Mouse (Mus musculus) left cerebral cortex, postnatal 10 days (tissue): ENCODE results near the gene Selenon. TPM values are rescaled to one million over a fixed set of nuclear protein-coding genes. Genes with fewer than 3 reads are reported as not detected.

Source experiments
- DNase-seq, 2 experiments: peaks; one replicate each; pipeline ENCODE4 v3.0.0; 2021 to 2022; ENCODE audit warnings: low spot score in 2 of 2, mixed read lengths in 1 of 2; ENCODE audit errors: extremely low spot score in 1 of 2
- intact Hi-C: fragments of 180-260 bp; cut with DNase I; formaldehyde crosslinking; loops from one replicate; pipeline ENCODE4 v1.15.1; 2025
- total RNA-seq, 2 experiments: library from RNA; stranded (reverse); gene quantifications; 2 replicates each; pipeline ENCODE4 v1.2.3; 2021

The Selenon gene
- total RNA-seq, 2 experiments from 2014 or later: 17.6 to 19.7 TPM

GRCm38 (mm10) chr4:134555956-134556580 is 4.1 kb upstream of the Selenon start:
- intact Hi-C loops: no loop called here
- peak in 1 of 2 experiments; percentile 79 for DNase-seq

- intact Hi-C loops: loop anchor here (5.0 kb wide), 1 partner anchor 149 kb away; the partner anchor contains the start of gene Man1c1
These were observed 1.7 kb upstream of the Selenon start for GRCm38 (mm10) chr4:134553631-134554030.

GRCm38 (mm10) chr4:134549899-134550298 is 2.1 kb downstream of the Selenon start:
- intact Hi-C loops: loop anchor here (5.0 to 10.0 kb wide), 2 partner anchors 152 to 335 kb away; partner anchors contain the start of gene Man1c1

More at GRCm38 (mm10) chr4:134553631-134554030, 1.7 kb upstream of the Selenon start:
- no peak for DNase-seq

GRCm38 (mm10) chr4:134548169-134548938 is 3.6 kb downstream of the Selenon start:
- intact Hi-C loops: loop anchor here (10.0 kb wide), 1 partner anchor 336 kb away; no protein-coding TSS in a partner anchor
- no peak for DNase-seq

More at GRCm38 (mm10) chr4:134549899-134550298, 2.1 kb downstream of the Selenon start:
- DNase-seq: no peak

- no peak for DNase-seq
- intact Hi-C loops: loop anchor here (10.0 kb wide), 1 partner anchor 338 kb away; no protein-coding TSS in a partner anchor
These were observed 4.9 kb downstream of the Selenon start for GRCm38 (mm10) chr4:134546814-134547705.

- intact Hi-C loops: loop anchor here (5.0 to 10.0 kb wide), 2 partner anchors 254 to 342 kb away; no protein-coding TSS in a partner anchor
- DNase-seq: peak; percentile 84 to 89
These were observed 8.7 kb downstream of the Selenon start for GRCm38 (mm10) chr4:134543261-134543660.

- no peak for DNase-seq
- intact Hi-C loops: loop anchor here (5.0 to 10.0 kb wide), 2 partner anchors 255 to 342 kb away; no protein-coding TSS in a partner anchor
These were observed 9.2 kb downstream of the Selenon start for GRCm38 (mm10) chr4:134542726-134543125.

- DNase-seq: no peak
- intact Hi-C loops: no loop called here
These were observed 12.9 kb downstream of the Selenon start for GRCm38 (mm10) chr4:134538997-134539580.

GRCm38 (mm10) chr4:134535787-134536151 is 16.2 kb downstream of the Selenon start:
- DNase-seq: no peak
- intact Hi-C loops: no loop called here

- intact Hi-C loops: no loop called here
These were observed 16.8 kb downstream of the Selenon start, which contains the start of gene Mtfr1l for GRCm38 (mm10) chr4:134534932-134535786. Mtfr1l (minus strand) TSS chr4:134535387.

GRCm38 (mm10) chr4:134534124-134534886 is 17.7 kb downstream of the Selenon start:
- intact Hi-C loops: no loop called here
- peak in 1 of 2 experiments; percentile 86 for DNase-seq

More at GRCm38 (mm10) chr4:134534932-134535786, 16.8 kb downstream of the Selenon start, which contains the start of gene Mtfr1l:
- DNase-seq: peak; percentile 95 to 99

GRCm38 (mm10) chr4:134533421-134533820 is 18.5 kb downstream of the Selenon start:
- intact Hi-C loops: no loop called here

GRCm38 (mm10) chr4:134532928-134533327 is 19.0 kb downstream of the Selenon start:
- intact Hi-C loops: no loop called here
- no peak for DNase-seq

More at GRCm38 (mm10) chr4:134533421-134533820, 18.5 kb downstream of the Selenon start:
- no peak for DNase-seq

- no peak for DNase-seq
- intact Hi-C loops: no loop called here
These were observed 25.7 kb downstream of the Selenon start for GRCm38 (mm10) chr4:134526220-134526619.

GRCm38 (mm10) chr4:134525806-134526205 is 26.2 kb downstream of the Selenon start:
- no peak for DNase-seq
- intact Hi-C loops: no loop called here

GRCm38 (mm10) chr4:134523447-134523846 is 28.5 kb downstream of the Selenon start:
- intact Hi-C loops: no loop called here
- DNase-seq: peak in 1 of 2 experiments; percentile 18

- DNase-seq: no peak
- intact Hi-C loops: no loop called here
These were observed 32.7 kb downstream of the Selenon start for GRCm38 (mm10) chr4:134519281-134519680.
